Mouse (Mus musculus): ENCODE data around the gene E330021D16Rik. TPM values are rescaled to one million over a fixed set of nuclear protein-coding genes. Genes with fewer than 3 reads are reported as not detected.

E330021D16Rik gene
- total RNA-seq (2012; rRNA removed) (not detected in 2 replicates), total RNA-seq (2014; rRNA removed) (not detected in 2 replicates), polyA plus RNA-seq (2012; ENCODE audit: insufficient read length, low read depth) (not detected in 2 replicates)

GRCm38 (mm10) chr6:136415133-136415775, at the start of gene E330021D16Rik:
E330021D16Rik (minus strand) TSS chr6:136415569.
- dilution Hi-C loops (cut with MboI; ENCODE audit: extremely low pct_ligation_motif_present, extremely low pct_unique_long_range_greater_than_20kb, low sequenced_read_pairs) (no loop called here), in situ Hi-C loops (cut with MboI; ENCODE audit: low pct_ligation_motif_present, low pct_unique_long_range_greater_than_20kb, low sequenced_read_pairs) (no loop called here)
- Histone ChIP-seq H3K9ac (ENCODE audit: insufficient read depth, low read depth) (no peak within 1 kb of the TSS), H3K36me3 (replicated peaks in 1 of 2; ENCODE audit: control insufficient read depth in 1 of 2, insufficient read depth in 1 of 2, low read length in 1 of 2) (no peaks in the 10 kb centered on the region), H3K27ac (ENCODE audit: insufficient read depth, low read depth) (no peak within 1 kb of the TSS), H3K4me3 (replicated peaks in 1 of 3; ENCODE audit: low read depth in 2 of 3, low read length in 2 of 3, poor library complexity in 1 of 3) (no peak within 1 kb of the TSS), H3K9me3 (replicated peaks; ENCODE audit: low read length) (no peaks in the 10 kb centered on the region), H3K27me3 (replicated peaks) (peaks cover 7% of the 10 kb centered on the region), H3K79me2 (replicated peaks; ENCODE audit: control insufficient read depth, extremely low read depth, insufficient read depth, poor library complexity, severe bottlenecking) (no peaks in the 10 kb centered on the region), H3K4me1 (ENCODE audit: control insufficient read depth in 1 of 2, insufficient read depth in 2 of 2) (no peaks in the 10 kb centered on the region), H3K4me2 (ENCODE audit: insufficient read depth, low read depth, poor library complexity, severe bottlenecking) (no peak within 1 kb of the TSS)
- DNase-seq (ENCODE audit: extremely low read depth), result no peak
- TF ChIP-seq ETS1 (conservative IDR thresholded peaks at IDR 0.05; ENCODE audit: low read depth, low read length), result no peak
- TF ChIP-seq ELF1 (IDR thresholded peaks at IDR 0.05; ENCODE audit: low read depth, low read length), result no peak
- TF ChIP-seq USF1 (IDR thresholded peaks at IDR 0.05; ENCODE audit: low read depth, low read length), result no peak
- TF ChIP-seq MXI1 (IDR thresholded peaks at IDR 0.05; ENCODE audit: low read depth, low read length), result no peak
- no peak for TF ChIP-seq CHD1 (IDR thresholded peaks at IDR 0.05; ENCODE audit: low read depth, low read length)
- TF ChIP-seq SIN3A (IDR thresholded peaks at IDR 0.05; ENCODE audit: low read length), result no peak
- no peak for TF ChIP-seq RCOR1 (conservative IDR thresholded peaks at IDR 0.05; ENCODE audit: low read depth, low read length)

- H3K4me2 ChIP-seq (ENCODE audit: insufficient read depth, low read depth, poor library complexity, severe bottlenecking), result peak overlapping the region; percentile 57; the same call in 1 of the 2 replicates
- H3K4me3 ChIP-seq (replicated peaks in 1 of 3; ENCODE audit: low read depth in 2 of 3, low read length in 2 of 3, poor library complexity in 1 of 3), result peak overlapping the region in 1 of 3 experiments; percentile 63
- peaks cover 11% of the 10 kb centered on the region for H3K9me3 ChIP-seq (replicated peaks; ENCODE audit: low read length)
- no peaks in the 10 kb centered on the region for H3K27me3 ChIP-seq (replicated peaks)
- H3K36me3 ChIP-seq (replicated peaks in 1 of 2; ENCODE audit: control insufficient read depth in 1 of 2, insufficient read depth in 1 of 2, low read length in 1 of 2), result peaks cover 0 to 6% of the 10 kb centered on the region in 2 experiments
- in situ Hi-C loops (cut with MboI; ENCODE audit: low pct_ligation_motif_present, low pct_unique_long_range_greater_than_20kb, low sequenced_read_pairs), result loop anchor here (5.0 kb wide), 1 partner anchor 67 kb away; no protein-coding TSS in a partner anchor
- peak; percentile 76 for DNase-seq (ENCODE audit: extremely low read depth)
- H3K27ac ChIP-seq (ENCODE audit: insufficient read depth, low read depth), result peak overlapping the region; percentile 97
- H3K79me2 ChIP-seq (replicated peaks; ENCODE audit: control insufficient read depth, extremely low read depth, insufficient read depth, poor library complexity, severe bottlenecking), result no peaks in the 10 kb centered on the region
- dilution Hi-C loops (cut with MboI; ENCODE audit: extremely low pct_ligation_motif_present, extremely low pct_unique_long_range_greater_than_20kb, low sequenced_read_pairs), result no loop called here
- peak overlapping the region; percentile 79 for H3K9ac ChIP-seq (ENCODE audit: insufficient read depth, low read depth)
- TF ChIP-seq MAX (IDR thresholded peaks at IDR 0.05; ENCODE audit: low read length), result peak; percentile 37; the same call in 1 of the 2 replicates
- TF ChIP-seq RCOR1 (conservative IDR thresholded peaks at IDR 0.05; ENCODE audit: low read depth, low read length), result 0 out of 2 replicates have a peak, but pooled peaks have one; percentile 35
- peak; percentile 55 for TF ChIP-seq ETS1 (conservative IDR thresholded peaks at IDR 0.05; ENCODE audit: low read depth, low read length)
- TF ChIP-seq SIN3A (IDR thresholded peaks at IDR 0.05; ENCODE audit: low read length), result 0 out of 2 replicates have a peak, but pooled peaks have one; percentile 46
- TF ChIP-seq MXI1 (IDR thresholded peaks at IDR 0.05; ENCODE audit: low read depth, low read length), result peak; percentile 56
- no peak for TF ChIP-seq ZC3H11A (IDR thresholded peaks at IDR 0.05; ENCODE audit: low read depth, low read length)
- TF ChIP-seq MYC (IDR thresholded peaks at IDR 0.05; ENCODE audit: low read depth, low read length), result no peak
- peak; percentile 20; the same call in 1 of the 2 replicates for TF ChIP-seq POLR2A (IDR thresholded peaks at IDR 0.05; ENCODE audit: low read depth, low read length)
- 0 out of 2 replicates have a peak, but pooled peaks have one; percentile 21 for TF ChIP-seq TCF12 (IDR thresholded peaks at IDR 0.05; ENCODE audit: low read depth, low read length)
- TF ChIP-seq UBTF (IDR thresholded peaks at IDR 0.05; ENCODE audit: low read depth, low read length), result no peak
- TF ChIP-seq NRF1 (IDR thresholded peaks at IDR 0.05; ENCODE audit: low read depth, low read length), result no peak
- peak; percentile 92 for TF ChIP-seq BHLHE40 (IDR thresholded peaks at IDR 0.05; ENCODE audit: low read depth, low read length)
- TF ChIP-seq IRF4 (IDR thresholded peaks at IDR 0.05; ENCODE audit: low read depth, low read length), result 0 out of 2 replicates have a peak, but pooled peaks have one; percentile 11
- TF ChIP-seq EP300 (IDR thresholded peaks at IDR 0.05; ENCODE audit: low read length), result peak; percentile 38; the same call in 1 of the 2 replicates
- H3K4me1 ChIP-seq (ENCODE audit: control insufficient read depth in 1 of 2, insufficient read depth in 2 of 2), result peaks cover 13 to 62% of the 10 kb centered on the region in 2 experiments
Observed at GRCm38 (mm10) chr6:136465021-136465420, 49.7 kb upstream of the E330021D16Rik start.

Data from CH12.LX (cell line).